Mouse (Mus musculus): Measurements from ENCODE around the gene Nudt13. TPM values are rescaled to one million over a fixed set of nuclear protein-coding genes. Genes with fewer than 3 reads are reported as not detected.

Nudt13 gene
- polyA plus RNA-seq, 1 experiment from 2014 or later = 18.4 TPM

DNA sequence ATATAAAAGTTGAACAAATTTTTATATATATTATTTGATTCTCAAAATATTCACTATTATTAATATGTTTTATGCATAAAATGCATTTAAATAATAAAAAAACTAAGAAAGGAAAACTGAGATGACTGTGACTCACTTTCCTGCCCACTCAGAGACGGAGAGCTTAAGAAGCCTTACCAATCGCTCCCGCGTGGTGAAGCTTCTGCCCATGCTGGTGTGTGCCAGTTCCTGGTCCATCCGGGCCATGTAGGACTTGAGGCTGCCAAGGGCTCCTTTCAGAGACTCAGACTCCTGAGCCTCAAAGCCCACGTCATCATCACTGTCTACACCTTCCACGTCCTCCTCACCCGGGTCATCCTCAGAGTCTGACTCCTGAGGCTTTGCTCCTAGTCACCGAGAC lies 29.7 kb downstream of the Nudt13 start:
- Histone ChIP-seq H3K27ac (ENCODE audit: low read depth, low read length) (no peak overlapping the region), H3K4me2 (replicated peaks; ENCODE audit: low read depth, low read length) (no peak overlapping the region), H3K4me3 (ENCODE audit: low read length) (no peak overlapping the region), H3K27me3 (ENCODE audit: control insufficient read depth, insufficient read depth, low read length) (no peaks in the 10 kb centered on the region), H3K9me3 (ENCODE audit: control insufficient read depth, low read length) (no peaks in the 10 kb centered on the region), H3K4me1 (ENCODE audit: control insufficient read depth, insufficient read depth, low read length) (no peaks in the 10 kb centered on the region), H3K36me3 (ENCODE audit: control insufficient read depth, insufficient read depth, low read length) (peaks cover 59% of the 10 kb centered on the region), H3K9ac (ENCODE audit: low read depth, low read length) (no peak overlapping the region)
- WGBS = 94% methylated on average over 9 of the region's 9 CpGs
- no peak for ATAC-seq (ENCODE audit: low FRiP score, low TSS enrichment)

DNA sequence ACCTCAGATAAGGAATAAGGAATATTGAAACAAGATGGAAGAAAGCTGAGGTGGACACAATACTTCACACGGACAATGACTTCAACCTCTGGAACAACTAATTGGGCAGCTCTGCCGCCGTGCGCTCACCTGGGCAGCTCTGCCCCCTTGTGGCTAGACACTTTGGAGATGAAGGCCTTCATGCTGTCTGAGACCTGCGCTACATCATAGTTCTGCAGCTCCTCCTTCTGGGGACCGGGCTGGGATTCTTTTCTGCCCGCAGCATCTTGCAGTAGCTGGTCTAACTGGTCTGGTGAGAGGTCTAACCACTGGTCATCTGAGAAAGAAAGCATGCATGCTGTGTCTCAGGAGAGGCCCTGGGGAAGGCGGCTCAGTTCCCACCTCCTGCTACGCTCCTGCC lies 34.0 kb downstream of the Nudt13 start:
- ATAC-seq (ENCODE audit: low FRiP score, low TSS enrichment) = no peak; the same call in 1 of the 2 replicates
- H3K27me3 ChIP-seq (ENCODE audit: control insufficient read depth, insufficient read depth, low read length) = no peaks in the 10 kb centered on the region
- no peak overlapping the region for H3K27ac ChIP-seq (ENCODE audit: low read depth, low read length)
- H3K9ac ChIP-seq (ENCODE audit: low read depth, low read length) = no peak overlapping the region
- whole genome bisulfite sequencing = 70% methylated on average over 9 of the region's 9 CpGs
- H3K36me3 ChIP-seq (ENCODE audit: control insufficient read depth, insufficient read depth, low read length) = peaks cover 61% of the 10 kb centered on the region
- H3K4me1 ChIP-seq (ENCODE audit: control insufficient read depth, insufficient read depth, low read length) = no peaks in the 10 kb centered on the region
- no peak overlapping the region for H3K4me3 ChIP-seq (ENCODE audit: low read length)
- no peaks in the 10 kb centered on the region for H3K9me3 ChIP-seq (ENCODE audit: control insufficient read depth, low read length)
- H3K4me2 ChIP-seq (replicated peaks; ENCODE audit: low read depth, low read length) = no peak overlapping the region

DNA sequence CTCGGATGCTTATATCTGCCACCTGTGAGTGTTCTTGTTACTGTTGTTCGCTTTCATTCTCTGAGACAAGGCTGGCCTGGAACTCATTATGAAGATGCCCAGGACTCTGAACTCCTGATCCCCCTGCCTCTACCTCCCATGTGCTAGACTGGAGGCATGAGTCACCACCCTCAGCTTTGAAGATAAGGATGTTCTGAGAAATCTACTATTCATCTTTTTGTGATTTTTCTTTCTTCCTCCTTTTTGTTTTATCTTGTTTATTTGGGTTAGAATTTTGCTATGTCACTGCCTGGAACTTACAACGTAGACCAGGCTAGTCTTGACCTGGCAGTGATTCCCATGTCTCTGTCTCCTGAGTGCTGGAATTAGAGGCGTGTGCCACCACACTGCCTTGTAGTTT lies 36.8 kb downstream of the Nudt13 start:
- Histone ChIP-seq H3K4me1 (ENCODE audit: control insufficient read depth, insufficient read depth, low read length) (no peaks in the 10 kb centered on the region), H3K9me3 (ENCODE audit: control insufficient read depth, low read length) (no peaks in the 10 kb centered on the region), H3K4me3 (ENCODE audit: low read length) (no peak overlapping the region), H3K9ac (ENCODE audit: low read depth, low read length) (no peak overlapping the region), H3K27ac (ENCODE audit: low read depth, low read length) (no peak overlapping the region), H3K36me3 (ENCODE audit: control insufficient read depth, insufficient read depth, low read length) (peaks cover 77% of the 10 kb centered on the region), H3K4me2 (replicated peaks; ENCODE audit: low read depth, low read length) (no peak overlapping the region), H3K27me3 (ENCODE audit: control insufficient read depth, insufficient read depth, low read length) (no peaks in the 10 kb centered on the region)
- WGBS = 93% methylated on average over 4 of the region's 4 CpGs
- ATAC-seq (ENCODE audit: low FRiP score, low TSS enrichment) = no peak

DNA sequence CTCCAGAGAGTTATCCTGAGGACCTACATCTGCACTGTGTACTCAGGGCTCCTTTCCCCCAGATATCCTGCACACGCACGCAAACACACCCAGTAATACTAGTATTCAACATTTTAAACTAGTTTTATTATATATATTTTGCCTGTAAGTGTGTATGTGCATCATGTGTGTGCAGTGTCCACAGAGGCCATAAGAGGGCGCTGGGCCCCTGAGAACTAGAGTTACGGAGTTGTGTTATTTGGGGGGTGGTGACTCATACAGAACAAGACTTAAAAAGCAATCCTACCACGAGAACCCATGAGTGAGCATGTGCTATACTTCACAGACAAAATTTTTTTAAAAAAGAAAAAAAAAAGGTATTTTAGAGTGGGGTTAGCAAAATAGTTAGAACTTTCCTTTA lies 44.9 kb downstream of the Nudt13 start:
- Histone ChIP-seq H3K36me3 (ENCODE audit: control insufficient read depth, insufficient read depth, low read length) (peaks cover 41% of the 10 kb centered on the region), H3K27ac (ENCODE audit: low read depth, low read length) (no peak overlapping the region), H3K4me1 (ENCODE audit: control insufficient read depth, insufficient read depth, low read length) (no peaks in the 10 kb centered on the region), H3K4me3 (ENCODE audit: low read length) (no peak overlapping the region), H3K9me3 (ENCODE audit: control insufficient read depth, low read length) (no peaks in the 10 kb centered on the region), H3K9ac (ENCODE audit: low read depth, low read length) (no peak overlapping the region), H3K4me2 (replicated peaks; ENCODE audit: low read depth, low read length) (no peak overlapping the region), H3K27me3 (ENCODE audit: control insufficient read depth, insufficient read depth, low read length) (no peaks in the 10 kb centered on the region)
- 95% methylated on average over 5 of the region's 5 CpGs for WGBS
- no peak for ATAC-seq (ENCODE audit: low FRiP score, low TSS enrichment)

DNA sequence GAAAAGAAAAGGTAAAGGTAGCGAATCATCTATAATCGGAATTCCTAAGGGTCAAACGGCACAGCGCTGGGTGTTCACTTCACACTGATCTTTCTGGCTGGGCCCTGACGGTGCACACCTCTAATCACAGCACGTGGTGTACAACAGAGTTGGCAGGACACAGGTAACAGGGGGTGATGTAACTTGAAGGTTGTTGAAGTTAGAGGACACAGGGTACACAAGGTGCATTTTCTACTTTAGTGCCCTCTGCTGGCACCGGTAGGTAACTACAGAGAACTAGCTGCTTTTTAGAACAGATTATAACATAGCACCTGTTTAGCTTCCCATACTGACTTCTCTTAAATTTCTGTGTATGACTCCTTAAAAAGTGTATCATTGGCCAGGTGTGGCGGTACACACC lies 45.7 kb downstream of the Nudt13 start:
- no peak overlapping the region for H3K9ac ChIP-seq (ENCODE audit: low read depth, low read length)
- no peak overlapping the region for H3K27ac ChIP-seq (ENCODE audit: low read depth, low read length)
- H3K27me3 ChIP-seq (ENCODE audit: control insufficient read depth, insufficient read depth, low read length) = no peaks in the 10 kb centered on the region
- 85% methylated on average over 8 of the region's 8 CpGs for WGBS
- H3K36me3 ChIP-seq (ENCODE audit: control insufficient read depth, insufficient read depth, low read length) = peaks cover 35% of the 10 kb centered on the region
- no peak for ATAC-seq (ENCODE audit: low FRiP score, low TSS enrichment)
- no peaks in the 10 kb centered on the region for H3K4me1 ChIP-seq (ENCODE audit: control insufficient read depth, insufficient read depth, low read length)
- no peaks in the 10 kb centered on the region for H3K9me3 ChIP-seq (ENCODE audit: control insufficient read depth, low read length)
- no peak overlapping the region for H3K4me2 ChIP-seq (replicated peaks; ENCODE audit: low read depth, low read length)
- H3K4me3 ChIP-seq (ENCODE audit: low read length) = no peak overlapping the region

DNA sequence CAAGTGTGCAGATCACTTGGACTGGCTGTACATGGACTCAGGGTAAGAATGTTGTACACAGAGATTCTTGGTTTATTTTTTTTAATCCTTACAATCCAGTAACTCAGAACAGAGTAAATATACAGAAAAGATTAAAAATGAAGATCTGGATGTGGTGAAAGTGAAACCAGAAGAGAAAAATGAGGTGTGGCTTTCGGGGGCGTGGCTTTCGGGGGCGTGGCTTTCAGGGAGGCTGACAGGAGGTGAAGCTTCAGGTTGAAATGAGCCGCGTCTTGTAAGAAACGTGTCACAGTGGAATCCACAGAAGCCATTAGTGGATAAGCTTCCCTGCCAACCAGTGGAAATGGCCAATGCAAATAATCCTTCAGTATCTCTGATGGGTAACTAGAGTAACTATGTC lies 46.4 kb downstream of the Nudt13 start:
- Histone ChIP-seq H3K36me3 (ENCODE audit: control insufficient read depth, insufficient read depth, low read length) (peaks cover 28% of the 10 kb centered on the region), H3K4me1 (ENCODE audit: control insufficient read depth, insufficient read depth, low read length) (no peaks in the 10 kb centered on the region), H3K4me3 (ENCODE audit: low read length) (no peak overlapping the region), H3K4me2 (replicated peaks; ENCODE audit: low read depth, low read length) (no peak overlapping the region), H3K9ac (ENCODE audit: low read depth, low read length) (no peak overlapping the region), H3K9me3 (ENCODE audit: control insufficient read depth, low read length) (no peaks in the 10 kb centered on the region), H3K27me3 (ENCODE audit: control insufficient read depth, insufficient read depth, low read length) (no peaks in the 10 kb centered on the region), H3K27ac (ENCODE audit: low read depth, low read length) (no peak overlapping the region)
- ATAC-seq (ENCODE audit: low FRiP score, low TSS enrichment) = no peak
- WGBS = 80% methylated on average over 7 of the region's 7 CpGs

DNA sequence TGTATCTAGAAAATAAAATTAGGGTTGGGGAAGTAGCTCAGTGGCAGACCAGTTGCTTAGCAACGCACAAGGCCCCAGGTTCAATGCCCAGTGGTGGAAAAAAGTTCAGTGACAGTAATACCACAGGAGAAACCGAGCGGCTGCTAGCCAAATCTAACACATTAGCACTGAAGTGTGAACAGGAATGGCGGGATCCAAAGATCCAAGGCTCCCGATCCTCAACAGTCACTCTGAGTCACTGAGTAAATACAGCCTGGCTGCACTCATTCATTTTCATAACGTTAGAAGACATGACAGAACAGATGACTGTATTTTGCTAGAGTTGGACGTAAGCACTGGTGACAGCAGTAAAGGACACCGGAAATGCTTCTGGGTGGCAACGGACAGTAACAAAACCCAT lies 51.4 kb downstream of the Nudt13 start:
- ATAC-seq (ENCODE audit: low FRiP score, low TSS enrichment) = no peak
- H3K27me3 ChIP-seq (ENCODE audit: control insufficient read depth, insufficient read depth, low read length) = no peaks in the 10 kb centered on the region
- WGBS = 85% methylated on average over 9 of the region's 9 CpGs
- no peaks in the 10 kb centered on the region for H3K9me3 ChIP-seq (ENCODE audit: control insufficient read depth, low read length)
- H3K4me2 ChIP-seq (replicated peaks; ENCODE audit: low read depth, low read length) = no peak overlapping the region
- peaks cover 17% of the 10 kb centered on the region for H3K36me3 ChIP-seq (ENCODE audit: control insufficient read depth, insufficient read depth, low read length)
- H3K4me3 ChIP-seq (ENCODE audit: low read length) = no peak overlapping the region
- H3K27ac ChIP-seq (ENCODE audit: low read depth, low read length) = no peak overlapping the region
- H3K9ac ChIP-seq (ENCODE audit: low read depth, low read length) = no peak overlapping the region
- H3K4me1 ChIP-seq (ENCODE audit: control insufficient read depth, insufficient read depth, low read length) = peaks cover 4% of the 10 kb centered on the region; the same call in 1 of the 2 replicates

DNA sequence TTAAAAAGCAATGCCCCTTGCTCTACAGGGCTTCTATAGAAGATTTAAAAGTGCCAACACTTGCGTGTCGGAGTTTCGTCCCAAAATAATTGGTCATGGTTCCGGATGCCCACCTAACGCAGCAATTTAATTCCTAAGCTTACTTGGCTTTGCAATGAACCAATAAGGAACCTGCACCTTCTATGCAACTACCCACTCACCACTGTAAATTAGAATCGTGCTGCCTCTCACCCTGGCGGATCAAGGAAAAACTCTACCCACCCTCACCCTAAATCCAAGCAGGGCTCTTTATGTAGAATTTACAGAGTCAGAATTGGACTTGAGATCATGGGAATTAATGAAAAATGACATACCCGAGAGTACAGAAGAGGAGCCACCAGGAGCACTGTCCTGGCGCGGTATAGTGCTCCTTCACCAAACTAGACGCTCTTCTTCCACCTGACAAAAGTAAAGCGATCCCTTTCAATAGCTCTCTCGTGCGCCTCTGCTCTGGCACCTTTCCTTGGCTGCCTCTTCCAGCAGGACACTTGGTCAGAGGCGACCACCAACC lies 53.0 kb downstream of the Nudt13 start:
- Histone ChIP-seq H3K27me3 (ENCODE audit: control insufficient read depth, insufficient read depth, low read length) (no peaks in the 10 kb centered on the region), H3K4me1 (ENCODE audit: control insufficient read depth, insufficient read depth, low read length) (peaks cover 4% of the 10 kb centered on the region; the same call in 1 of the 2 replicates), H3K9ac (ENCODE audit: low read depth, low read length) (peak overlapping the region; percentile 87), H3K36me3 (ENCODE audit: control insufficient read depth, insufficient read depth, low read length) (peaks cover 15% of the 10 kb centered on the region), H3K27ac (ENCODE audit: low read depth, low read length) (peak overlapping the region; percentile 71), H3K4me3 (ENCODE audit: low read length) (peak overlapping the region; percentile 72), H3K9me3 (ENCODE audit: control insufficient read depth, low read length) (no peaks in the 10 kb centered on the region), H3K4me2 (replicated peaks; ENCODE audit: low read depth, low read length) (peak overlapping the region; percentile 55)
- 2% methylated on average over 15 of the region's 15 CpGs for WGBS
- ATAC-seq (ENCODE audit: low FRiP score, low TSS enrichment) = peak; percentile 17; the same call in 1 of the 2 replicates

DNA sequence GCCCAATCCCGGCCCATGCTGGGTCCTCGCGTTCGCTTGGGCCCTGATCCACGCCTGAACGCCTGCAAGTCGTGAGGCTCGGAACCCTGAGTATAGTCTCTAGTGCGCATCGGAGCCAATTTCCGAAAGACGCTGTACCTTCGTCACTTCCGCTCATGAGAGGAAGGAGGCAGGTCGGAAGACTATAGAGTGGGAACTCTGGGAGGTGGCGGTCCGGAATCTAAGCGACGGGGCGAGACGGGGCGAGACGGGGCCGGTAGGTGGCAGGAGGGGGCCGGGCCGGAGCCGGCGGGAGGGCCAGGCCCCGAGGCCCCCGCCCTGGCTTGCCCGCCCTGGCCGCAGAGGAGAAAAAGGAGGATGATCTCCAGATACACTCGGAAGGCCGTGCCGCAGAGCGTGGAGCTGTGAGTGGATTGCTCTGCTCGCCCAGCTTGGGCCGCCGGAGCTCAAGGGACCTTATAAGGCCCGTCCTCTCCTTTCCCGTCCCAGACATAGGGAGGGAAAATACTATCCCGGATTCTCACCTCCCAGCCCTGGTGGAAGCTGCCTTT lies 53.6 kb downstream of the Nudt13 start, which contains the start of the genes Ecd and Fam149b:
Ecd (minus strand) TSS at position 131 of the 551 bp plus-strand sequence.
Fam149b (plus strand) TSS at position 172 of the 551 bp plus-strand sequence.
- 0% methylated on average over 40 of the region's 42 CpGs for WGBS
- H3K9me3 ChIP-seq (ENCODE audit: control insufficient read depth, low read length) = no peaks in the 10 kb centered on the region
- H3K9ac ChIP-seq (ENCODE audit: low read depth, low read length) = peak within 1 kb of the TSS; percentile 87
- H3K27ac ChIP-seq (ENCODE audit: low read depth, low read length) = peak within 1 kb of the TSS; percentile 83
- peak; percentile 98 for ATAC-seq (ENCODE audit: low FRiP score, low TSS enrichment)
- H3K27me3 ChIP-seq (ENCODE audit: control insufficient read depth, insufficient read depth, low read length) = no peaks in the 10 kb centered on the region
- H3K4me3 ChIP-seq (ENCODE audit: low read length) = peak within 1 kb of the TSS; percentile 72
- H3K36me3 ChIP-seq (ENCODE audit: control insufficient read depth, insufficient read depth, low read length) = peaks cover 21% of the 10 kb centered on the region
- H3K4me1 ChIP-seq (ENCODE audit: control insufficient read depth, insufficient read depth, low read length) = peaks cover 4% of the 10 kb centered on the region; the same call in 1 of the 2 replicates
- H3K4me2 ChIP-seq (replicated peaks; ENCODE audit: low read depth, low read length) = peak within 1 kb of the TSS; percentile 77

Data from kidney, embryonic 14.5 days (tissue).